Mouse (Mus musculus): ENCODE results near the gene Tm4sf4. TPM values are rescaled to one million over a fixed set of nuclear protein-coding genes. Genes with fewer than 3 reads are reported as not detected.

Tm4sf4 gene
- polyA plus RNA-seq, 1 experiment from 2014 or later = 0.22 TPM

DNA sequence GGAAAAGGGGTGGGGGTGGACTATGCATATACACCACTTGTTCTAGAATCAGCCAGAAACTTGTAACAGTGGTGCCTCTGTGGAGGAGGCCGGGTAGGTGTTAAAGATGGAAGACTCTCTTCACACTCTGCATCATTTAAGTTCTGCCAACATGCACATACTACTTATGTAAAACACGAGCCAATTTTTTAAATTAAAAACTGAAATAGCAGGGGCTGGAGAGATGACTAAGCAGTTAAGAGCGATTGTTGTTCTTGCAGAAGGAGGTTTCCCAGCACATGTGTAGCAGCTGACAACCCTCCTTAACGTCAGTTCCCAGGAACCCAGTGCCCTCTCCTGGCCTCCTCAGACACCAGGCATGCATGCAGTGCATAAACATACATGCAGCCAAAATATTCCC, 55.5 kb downstream of the Tm4sf4 start:
- ATAC-seq (ENCODE audit: low FRiP score, low read depth) = no peak
- 70% methylated on average over 4 of the region's 4 CpGs for WGBS
- Histone ChIP-seq H3K9ac (no peak overlapping the region), H3K9me3 (no peaks in the 10 kb centered on the region), H3K4me1 (no peaks in the 10 kb centered on the region), H3K4me3 (no peak overlapping the region), H3K27ac (no peak overlapping the region), H3K36me3 (peaks cover 14% of the 10 kb centered on the region), H3K4me2 (replicated peaks) (no peak overlapping the region), H3K27me3 (no peaks in the 10 kb centered on the region)

DNA sequence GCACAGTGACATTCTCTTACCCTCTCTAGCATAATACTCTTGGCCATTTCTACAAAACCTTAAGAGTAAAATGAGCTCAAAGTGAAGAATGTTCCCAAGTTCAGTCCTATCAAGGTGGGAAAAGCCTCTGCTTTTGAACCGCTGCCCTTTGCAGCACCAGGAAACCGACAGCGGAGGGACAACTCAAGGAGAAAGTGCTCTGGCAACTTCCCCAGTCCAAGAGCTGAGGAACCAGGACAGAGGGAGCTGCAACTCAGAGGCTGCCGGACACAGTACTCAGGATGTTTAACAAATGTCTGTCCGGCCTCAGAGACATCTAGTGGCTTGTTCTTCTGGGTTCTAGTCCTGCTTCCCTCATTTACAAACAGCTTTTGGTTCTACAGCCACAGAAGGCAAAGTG, 56.9 kb downstream of the Tm4sf4 start:
- H3K27ac ChIP-seq = no peak overlapping the region
- H3K27me3 ChIP-seq = no peaks in the 10 kb centered on the region
- peaks cover 12% of the 10 kb centered on the region for H3K4me1 ChIP-seq
- no peak overlapping the region for H3K9ac ChIP-seq
- H3K36me3 ChIP-seq = peaks cover 4% of the 10 kb centered on the region
- ATAC-seq (ENCODE audit: low FRiP score, low read depth) = no peak
- no peak overlapping the region for H3K4me2 ChIP-seq (replicated peaks)
- WGBS = 90% methylated on average over 5 of the region's 5 CpGs
- H3K9me3 ChIP-seq = no peaks in the 10 kb centered on the region
- no peak overlapping the region for H3K4me3 ChIP-seq

GRCm38 (mm10) chr3:57486068-57486467, 61.0 kb downstream of the Tm4sf4 start:
- H3K27ac ChIP-seq = no peak overlapping the region
- H3K4me2 ChIP-seq (replicated peaks) = no peak overlapping the region
- ATAC-seq (ENCODE audit: low FRiP score, low read depth) = no peak
- no peak overlapping the region for H3K4me3 ChIP-seq
- H3K9ac ChIP-seq = no peak overlapping the region
- 37% methylated on average over 4 of the region's 4 CpGs for WGBS
- H3K27me3 ChIP-seq = no peaks in the 10 kb centered on the region
- H3K36me3 ChIP-seq = no peaks in the 10 kb centered on the region
- H3K4me1 ChIP-seq = peaks cover 34% of the 10 kb centered on the region
- H3K9me3 ChIP-seq = no peaks in the 10 kb centered on the region

GRCm38 (mm10) chr3:57487455-57488153, 62.5 kb downstream of the Tm4sf4 start:
- peak overlapping the region; percentile 49 for H3K4me2 ChIP-seq (replicated peaks)
- no peaks in the 10 kb centered on the region for H3K9me3 ChIP-seq
- H3K4me3 ChIP-seq = peak overlapping the region; percentile 10; the same call in 1 of the 2 replicates
- 14% methylated on average over 8 of the region's 8 CpGs for WGBS
- H3K9ac ChIP-seq = no peak overlapping the region
- ATAC-seq (ENCODE audit: low FRiP score, low read depth) = peak; percentile 94
- peaks cover 34% of the 10 kb centered on the region for H3K4me1 ChIP-seq
- no peaks in the 10 kb centered on the region for H3K27me3 ChIP-seq
- H3K27ac ChIP-seq = peak overlapping the region; percentile 80
- no peaks in the 10 kb centered on the region for H3K36me3 ChIP-seq

Other genes starting within 250 kb of the Tm4sf4 start
- 53.1 and 59.8 TPM in 2 replicates for gene Tm4sf1, start 123.3 kb upstream of the Tm4sf4 start, polyA plus RNA-seq (2015; fragmentation: Nextera tagmentation; extraction: Ambion mirVana)
- 25.9 and 27.7 TPM in 2 replicates for gene Wwtr1, start 150.6 kb downstream of the Tm4sf4 start, polyA plus RNA-seq (2015; fragmentation: Nextera tagmentation; extraction: Ambion mirVana)
- 78.1 and 82.5 TPM in 2 replicates for gene Commd2, start 226.4 kb downstream of the Tm4sf4 start, polyA plus RNA-seq (2015; fragmentation: Nextera tagmentation; extraction: Ambion mirVana)

All from limb, embryonic 13.5 days (tissue).